Mouse (Mus musculus): ENCODE measurements at regions not wholly inside any gene's neighbourhood (a gene's known extent, or its start where the extent isn't known, plus 50 kb on each side); places are given as distances from the start of the nearest gene placed in this dataset.

- TF ChIP-seq CTCF (IDR thresholded peaks at IDR 0.05; ENCODE audit: control insufficient read depth, insufficient read depth, low read length) (no peak), POLR2A (IDR thresholded peaks at IDR 0.05; ENCODE audit: borderline replicate concordance, control insufficient read depth, low read depth, low read length) (no peak)
Observed at GRCm38 (mm10) chr5:146676470-146677150, 91.6 kb upstream of the Gpr12 start.

Data from bone marrow, adult 2 months (tissue).